Mouse (Mus musculus): ENCODE results near the gene Clk3. TPM values are rescaled to one million over a fixed set of nuclear protein-coding genes. Genes with fewer than 3 reads are reported as not detected.

The Clk3 gene
- polyA plus RNA-seq, 1 experiment from 2014 or later: 64.2 TPM

DNA sequence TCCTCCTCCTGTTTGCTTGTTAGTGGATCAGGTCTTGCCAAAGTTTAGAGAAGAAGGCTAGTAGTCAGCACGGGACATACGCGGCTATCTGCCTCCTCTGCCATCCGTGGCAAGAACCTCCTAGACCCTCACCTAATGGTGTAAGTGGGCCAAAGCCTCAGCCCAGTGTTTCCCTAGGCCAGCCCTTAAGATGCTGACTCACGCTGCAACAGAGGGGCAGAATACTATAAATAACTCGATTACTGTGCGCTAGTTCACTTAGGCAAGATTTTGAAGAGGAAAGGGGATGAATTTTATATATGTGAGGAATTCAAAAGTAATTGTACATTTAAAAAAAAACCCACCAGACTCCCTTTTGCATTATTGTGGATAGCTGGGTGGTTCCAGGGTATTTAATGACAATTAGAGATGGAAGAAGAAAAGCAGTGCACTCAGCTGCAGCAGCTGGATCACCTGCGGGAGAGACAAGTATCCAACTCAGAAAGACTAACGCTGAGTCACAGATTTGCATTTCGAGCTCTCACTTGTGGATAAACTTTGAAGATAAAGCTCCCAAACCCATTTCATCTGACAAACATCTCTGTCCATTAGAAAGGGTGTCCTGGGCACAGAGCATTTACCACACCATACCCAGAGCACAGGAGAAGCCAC, 39.6 kb upstream of the Clk3 start:
- Histone ChIP-seq H3K27ac (ENCODE audit: low read depth, low read length) (peak overlapping the region; percentile 6; the same call in 1 of the 2 replicates), H3K4me3 (ENCODE audit: low read depth, low read length) (no peak overlapping the region), H3K36me3 (ENCODE audit: control insufficient read depth, insufficient read depth, low read length) (no peaks in the 10 kb centered on the region; the same call in 1 of the 2 replicates), H3K27me3 (ENCODE audit: control insufficient read depth, insufficient read depth, low read length) (no peaks in the 10 kb centered on the region), H3K9me3 (replicated peaks; ENCODE audit: control insufficient read depth, low read length) (no peaks in the 10 kb centered on the region), H3K9ac (ENCODE audit: low read depth, low read length) (no peak overlapping the region), H3K4me2 (no peak overlapping the region), H3K4me1 (ENCODE audit: control insufficient read depth, insufficient read depth, low read length) (peaks cover 84% of the 10 kb centered on the region)
- 38% methylated on average over 10 of the region's 10 CpGs for WGBS (ENCODE audit: insufficient replicate concordance)
- ATAC-seq (replicated peaks; ENCODE audit: insufficient number of reproducible peaks, low FRiP score, low TSS enrichment): no peak

DNA sequence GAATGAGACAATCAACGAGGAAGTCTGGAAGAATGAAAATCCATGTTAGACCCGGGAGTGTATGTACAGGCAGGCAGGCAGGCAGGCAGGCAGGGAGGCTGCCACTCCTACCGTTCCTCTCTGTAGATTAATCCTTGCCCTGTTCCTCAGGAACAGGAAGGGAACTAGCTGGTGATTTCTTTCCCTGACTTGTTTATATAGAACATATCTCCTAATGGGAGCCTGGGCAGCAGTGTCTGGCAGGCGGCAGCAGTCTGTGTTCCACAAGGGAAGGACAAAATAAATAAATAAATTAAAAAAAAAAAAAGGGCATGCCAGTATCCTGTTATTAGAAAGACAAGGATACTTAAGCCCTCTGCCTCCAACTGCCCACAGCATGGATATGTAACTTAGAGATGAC, 38.2 kb upstream of the Clk3 start:
- ATAC-seq (replicated peaks; ENCODE audit: insufficient number of reproducible peaks, low FRiP score, low TSS enrichment): no peak
- H3K27ac ChIP-seq (ENCODE audit: low read depth, low read length): peak overlapping the region; percentile 76

DNA sequence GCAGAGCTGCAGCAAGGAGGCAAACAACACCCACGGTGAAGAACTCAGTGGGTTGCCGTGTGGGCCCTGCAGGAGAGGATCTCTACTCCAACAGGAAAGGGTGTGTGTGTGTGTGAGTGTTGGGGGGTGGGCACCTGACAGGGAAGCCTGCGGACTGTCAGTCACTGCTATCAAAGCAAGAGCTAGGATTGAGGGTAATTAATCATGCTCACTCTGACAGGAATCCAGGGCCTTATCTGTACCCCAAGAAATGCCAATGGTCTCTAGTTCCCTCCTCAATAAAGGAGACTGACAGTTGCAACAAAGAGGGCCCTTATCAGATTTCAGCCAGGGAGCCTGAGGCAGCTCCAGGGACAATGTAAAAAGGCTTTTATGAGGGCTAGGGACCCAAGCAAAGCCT, 37.4 kb upstream of the Clk3 start:
- 9% methylated on average over 3 of the region's 3 CpGs for WGBS (ENCODE audit: insufficient replicate concordance)
- Histone ChIP-seq H3K9ac (ENCODE audit: low read depth, low read length) (peak overlapping the region; percentile 52; the same call in 1 of the 2 replicates), H3K4me1 (ENCODE audit: control insufficient read depth, insufficient read depth, low read length) (peaks cover 85% of the 10 kb centered on the region)

More for the DNA sequence above, 38.2 kb upstream of the Clk3 start:
- 13% methylated on average over 4 of the region's 4 CpGs for WGBS (ENCODE audit: insufficient replicate concordance)
- Histone ChIP-seq H3K4me3 (ENCODE audit: low read depth, low read length) (no peak overlapping the region), H3K4me2 (peak overlapping the region; percentile 14; the same call in 1 of the 2 replicates), H3K36me3 (ENCODE audit: control insufficient read depth, insufficient read depth, low read length) (no peaks in the 10 kb centered on the region; the same call in 1 of the 2 replicates), H3K9me3 (replicated peaks; ENCODE audit: control insufficient read depth, low read length) (no peaks in the 10 kb centered on the region), H3K9ac (ENCODE audit: low read depth, low read length) (peak overlapping the region; percentile 52; the same call in 1 of the 2 replicates), H3K27me3 (ENCODE audit: control insufficient read depth, insufficient read depth, low read length) (no peaks in the 10 kb centered on the region), H3K4me1 (ENCODE audit: control insufficient read depth, insufficient read depth, low read length) (peaks cover 85% of the 10 kb centered on the region)

DNA sequence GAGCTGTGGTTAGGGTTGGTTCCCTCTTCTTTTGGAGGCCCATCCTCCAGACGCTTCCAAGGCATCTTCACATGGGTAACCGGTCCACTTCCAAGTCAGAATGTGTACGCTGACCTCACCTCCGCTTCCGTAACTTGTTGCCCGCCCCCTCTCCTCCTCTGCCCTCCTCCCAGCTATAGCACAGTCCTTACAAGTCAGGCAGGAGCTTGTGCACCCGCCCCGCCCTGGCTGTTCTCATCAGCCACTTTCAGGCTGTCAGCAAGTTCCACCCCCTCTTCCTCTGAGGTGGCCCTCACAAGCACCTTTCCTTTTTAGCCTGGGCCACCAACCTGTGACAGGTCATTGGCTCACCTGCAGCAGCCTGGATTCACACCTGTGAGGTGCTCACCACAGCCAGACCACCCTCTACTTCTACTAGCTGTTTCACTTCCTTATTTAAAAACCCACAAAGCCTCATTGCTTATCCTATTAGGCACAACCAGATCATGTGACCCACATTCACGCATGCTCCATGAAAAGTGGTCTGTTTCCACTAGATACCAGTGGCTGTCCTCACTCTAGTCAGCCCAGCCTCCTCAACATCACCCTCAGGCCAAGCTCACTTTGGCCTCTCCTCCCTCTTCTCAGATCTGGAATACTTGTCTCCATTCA, 34.8 kb upstream of the Clk3 start:
- Histone ChIP-seq H3K36me3 (ENCODE audit: control insufficient read depth, insufficient read depth, low read length) (peaks cover 11% of the 10 kb centered on the region), H3K27ac (ENCODE audit: low read depth, low read length) (peak overlapping the region; percentile 6; the same call in 1 of the 2 replicates), H3K4me1 (ENCODE audit: control insufficient read depth, insufficient read depth, low read length) (peaks cover 60% of the 10 kb centered on the region), H3K9me3 (replicated peaks; ENCODE audit: control insufficient read depth, low read length) (no peaks in the 10 kb centered on the region), H3K4me2 (peak overlapping the region; percentile 37), H3K27me3 (ENCODE audit: control insufficient read depth, insufficient read depth, low read length) (no peaks in the 10 kb centered on the region), H3K9ac (ENCODE audit: low read depth, low read length) (no peak overlapping the region), H3K4me3 (ENCODE audit: low read depth, low read length) (no peak overlapping the region)
- ATAC-seq (replicated peaks; ENCODE audit: insufficient number of reproducible peaks, low FRiP score, low TSS enrichment): 0 out of 2 replicates have a peak, but pooled peaks have one; percentile 55
- WGBS (ENCODE audit: insufficient replicate concordance): 41% methylated on average over 9 of the region's 9 CpGs

More for the DNA sequence above, 37.4 kb upstream of the Clk3 start:
- Histone ChIP-seq H3K4me3 (ENCODE audit: low read depth, low read length) (no peak overlapping the region), H3K4me2 (peak overlapping the region; percentile 14; the same call in 1 of the 2 replicates), H3K36me3 (ENCODE audit: control insufficient read depth, insufficient read depth, low read length) (no peaks in the 10 kb centered on the region; the same call in 1 of the 2 replicates), H3K27me3 (ENCODE audit: control insufficient read depth, insufficient read depth, low read length) (no peaks in the 10 kb centered on the region), H3K27ac (ENCODE audit: low read depth, low read length) (peak overlapping the region; percentile 76), H3K9me3 (replicated peaks; ENCODE audit: control insufficient read depth, low read length) (no peaks in the 10 kb centered on the region)
- no peak for ATAC-seq (replicated peaks; ENCODE audit: insufficient number of reproducible peaks, low FRiP score, low TSS enrichment)

DNA sequence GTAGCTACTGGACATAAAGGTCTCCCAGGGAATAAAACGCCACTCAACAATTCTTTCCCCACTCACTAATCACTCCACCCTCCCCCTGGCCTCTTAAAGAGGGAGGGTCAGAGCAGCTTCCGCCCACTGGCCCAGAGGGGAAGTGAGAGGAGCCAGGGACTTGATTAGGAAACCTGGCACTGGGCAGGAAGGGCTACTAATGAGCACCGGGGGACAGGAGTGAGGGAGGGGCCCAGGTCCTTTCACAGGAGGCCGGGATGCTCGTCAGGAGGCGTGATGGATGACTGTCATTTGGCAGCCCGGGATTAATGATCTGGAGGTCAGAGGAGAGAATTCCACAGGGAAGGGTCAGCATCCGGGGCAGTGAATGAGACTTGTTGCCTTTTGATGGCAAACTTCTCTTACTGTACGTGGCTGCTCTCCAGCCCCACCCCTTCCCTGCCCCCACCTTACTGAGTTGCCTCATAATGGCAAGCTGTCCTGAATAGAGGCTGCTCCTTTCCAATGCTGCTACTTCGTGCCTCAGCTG, 33.1 kb upstream of the Clk3 start:
- peaks cover 46% of the 10 kb centered on the region for H3K4me1 ChIP-seq (ENCODE audit: control insufficient read depth, insufficient read depth, low read length)

DNA sequence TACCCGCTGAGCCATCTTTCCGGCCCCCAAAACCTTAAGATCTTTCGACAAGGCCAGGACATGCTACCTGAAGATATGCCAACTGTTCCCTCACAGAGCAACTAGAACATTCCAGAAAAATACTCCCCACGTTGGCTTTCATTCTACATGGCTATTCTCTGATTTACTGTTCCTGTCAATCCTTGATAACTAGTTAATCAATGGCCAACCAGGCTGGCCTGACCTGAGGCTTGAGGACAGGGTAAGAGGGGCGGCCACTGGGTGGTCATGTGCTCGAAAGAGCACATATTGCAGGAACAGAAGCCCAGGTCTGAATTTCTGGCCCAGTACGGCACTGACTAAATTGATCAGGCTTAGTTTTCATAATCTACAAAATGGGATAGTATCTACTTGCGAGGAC, 31.8 kb upstream of the Clk3 start:
- Histone ChIP-seq H3K27ac (ENCODE audit: low read depth, low read length) (no peak overlapping the region), H3K4me1 (ENCODE audit: control insufficient read depth, insufficient read depth, low read length) (peaks cover 32% of the 10 kb centered on the region), H3K36me3 (ENCODE audit: control insufficient read depth, insufficient read depth, low read length) (peaks cover 21% of the 10 kb centered on the region), H3K4me3 (ENCODE audit: low read depth, low read length) (no peak overlapping the region), H3K27me3 (ENCODE audit: control insufficient read depth, insufficient read depth, low read length) (no peaks in the 10 kb centered on the region), H3K9me3 (replicated peaks; ENCODE audit: control insufficient read depth, low read length) (no peaks in the 10 kb centered on the region), H3K4me2 (no peak overlapping the region), H3K9ac (ENCODE audit: low read depth, low read length) (no peak overlapping the region)
- 88% methylated on average over 8 of the region's 8 CpGs for WGBS (ENCODE audit: insufficient replicate concordance)
- ATAC-seq (replicated peaks; ENCODE audit: insufficient number of reproducible peaks, low FRiP score, low TSS enrichment): no peak

More for the DNA sequence above, 33.1 kb upstream of the Clk3 start:
- 8% methylated on average over 10 of the region's 10 CpGs for WGBS (ENCODE audit: insufficient replicate concordance)
- H3K4me2 ChIP-seq: peak overlapping the region; percentile 25
- H3K9ac ChIP-seq (ENCODE audit: low read depth, low read length): no peak overlapping the region
- peak overlapping the region; percentile 74 for H3K27ac ChIP-seq (ENCODE audit: low read depth, low read length)
- ATAC-seq (replicated peaks; ENCODE audit: insufficient number of reproducible peaks, low FRiP score, low TSS enrichment): no peak
- no peaks in the 10 kb centered on the region for H3K27me3 ChIP-seq (ENCODE audit: control insufficient read depth, insufficient read depth, low read length)
- no peaks in the 10 kb centered on the region for H3K9me3 ChIP-seq (replicated peaks; ENCODE audit: control insufficient read depth, low read length)
- peaks cover 13% of the 10 kb centered on the region for H3K36me3 ChIP-seq (ENCODE audit: control insufficient read depth, insufficient read depth, low read length)
- H3K4me3 ChIP-seq (ENCODE audit: low read depth, low read length): no peak overlapping the region

DNA sequence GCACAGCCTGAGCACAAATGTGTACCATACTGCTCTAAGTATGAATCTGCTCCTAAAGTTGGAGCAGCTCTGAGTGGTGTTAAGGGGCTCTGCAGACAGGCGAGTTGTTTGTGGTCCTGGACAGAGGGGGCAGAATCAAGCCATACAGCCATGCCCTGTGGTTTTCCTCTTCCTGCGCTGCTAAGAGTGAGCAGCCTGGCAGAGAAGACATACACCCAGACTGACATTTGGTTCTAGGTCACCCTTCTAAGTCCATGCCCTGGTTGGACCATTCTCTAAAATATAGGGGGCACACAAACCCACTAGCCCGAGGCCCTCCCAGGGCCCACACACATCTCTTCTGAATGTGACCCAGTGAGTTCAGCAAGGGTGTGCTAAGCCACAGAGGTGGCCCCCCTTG, 24.1 kb upstream of the Clk3 start:
- ATAC-seq (replicated peaks; ENCODE audit: insufficient number of reproducible peaks, low FRiP score, low TSS enrichment): no peak
- peaks cover 17% of the 10 kb centered on the region; the same call in 1 of the 2 replicates for H3K36me3 ChIP-seq (ENCODE audit: control insufficient read depth, insufficient read depth, low read length)

DNA sequence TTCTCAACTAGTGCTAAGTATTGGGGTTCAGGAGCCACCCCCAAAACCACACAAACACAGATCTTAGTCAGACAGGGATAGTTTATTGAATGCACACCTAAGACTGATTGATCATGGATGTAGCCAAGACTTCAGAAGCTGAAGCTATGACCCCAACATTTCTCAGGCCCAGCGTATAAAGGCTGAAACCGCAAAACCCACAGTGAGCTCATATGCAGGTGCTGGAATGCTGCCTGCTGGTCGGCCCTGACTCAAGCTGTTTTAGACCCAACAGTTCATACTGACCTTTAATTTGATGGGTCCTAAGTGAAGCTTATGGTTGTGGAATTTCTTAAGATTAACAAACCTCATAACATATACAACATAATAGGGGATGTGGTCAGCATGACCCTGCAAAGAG, 17.0 kb upstream of the Clk3 start:
- Histone ChIP-seq H3K27me3 (ENCODE audit: control insufficient read depth, insufficient read depth, low read length) (no peaks in the 10 kb centered on the region), H3K4me2 (no peak overlapping the region), H3K27ac (ENCODE audit: low read depth, low read length) (no peak overlapping the region), H3K4me1 (ENCODE audit: control insufficient read depth, insufficient read depth, low read length) (0 out of 2 replicates have a peak, but pooled peaks cover 3% of the 10 kb centered on the region), H3K4me3 (ENCODE audit: low read depth, low read length) (no peak overlapping the region), H3K9me3 (replicated peaks; ENCODE audit: control insufficient read depth, low read length) (no peaks in the 10 kb centered on the region), H3K36me3 (ENCODE audit: control insufficient read depth, insufficient read depth, low read length) (no peaks in the 10 kb centered on the region), H3K9ac (ENCODE audit: low read depth, low read length) (no peak overlapping the region)
- WGBS (ENCODE audit: insufficient replicate concordance): 82% methylated on average over 3 of the region's 3 CpGs
- no peak for ATAC-seq (replicated peaks; ENCODE audit: insufficient number of reproducible peaks, low FRiP score, low TSS enrichment)

More for the DNA sequence above, 24.1 kb upstream of the Clk3 start:
- Histone ChIP-seq H3K9me3 (replicated peaks; ENCODE audit: control insufficient read depth, low read length) (no peaks in the 10 kb centered on the region), H3K27me3 (ENCODE audit: control insufficient read depth, insufficient read depth, low read length) (no peaks in the 10 kb centered on the region), H3K4me3 (ENCODE audit: low read depth, low read length) (no peak overlapping the region), H3K4me1 (ENCODE audit: control insufficient read depth, insufficient read depth, low read length) (no peaks in the 10 kb centered on the region), H3K27ac (ENCODE audit: low read depth, low read length) (no peak overlapping the region), H3K4me2 (no peak overlapping the region), H3K9ac (ENCODE audit: low read depth, low read length) (no peak overlapping the region)
- 80% methylated on average over 3 of the region's 3 CpGs for WGBS (ENCODE audit: insufficient replicate concordance)
